Mouse (Mus musculus) frontal cortex, adult (tissue): ENCODE measurements around the gene Bloc1s5.

ENCODE experiments used
- ATAC-seq: cut with Nextera tagmentation; 2 replicates; pipeline ENCODE4 v1.9.2; 2017; ENCODE audit warnings: mild to moderate bottlenecking, moderate library complexity, mixed read lengths; ENCODE audit not compliant: low TSS enrichment

Gene Bloc1s5

DNA sequence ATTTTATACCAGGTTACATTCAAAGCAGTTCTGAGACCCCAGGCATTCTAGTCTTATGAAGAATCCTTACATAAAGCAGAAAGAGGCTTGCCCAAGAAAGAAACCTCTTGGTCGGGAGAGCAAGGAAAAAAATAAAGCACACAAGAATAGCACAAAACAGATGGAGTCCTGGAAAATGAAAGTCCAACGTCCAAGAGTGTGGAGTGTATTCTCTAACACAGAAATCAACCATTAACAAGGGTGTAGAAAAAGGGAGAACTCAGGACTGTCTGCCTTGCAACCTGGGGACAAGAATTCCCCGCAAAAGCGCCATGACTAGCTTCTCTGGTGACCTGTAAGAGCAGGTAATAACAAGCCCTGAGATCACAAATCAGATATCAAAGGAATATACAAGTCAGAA is 69.7 kb downstream of the Bloc1s5 start:
- peak; percentile 85 for ATAC-seq

DNA sequence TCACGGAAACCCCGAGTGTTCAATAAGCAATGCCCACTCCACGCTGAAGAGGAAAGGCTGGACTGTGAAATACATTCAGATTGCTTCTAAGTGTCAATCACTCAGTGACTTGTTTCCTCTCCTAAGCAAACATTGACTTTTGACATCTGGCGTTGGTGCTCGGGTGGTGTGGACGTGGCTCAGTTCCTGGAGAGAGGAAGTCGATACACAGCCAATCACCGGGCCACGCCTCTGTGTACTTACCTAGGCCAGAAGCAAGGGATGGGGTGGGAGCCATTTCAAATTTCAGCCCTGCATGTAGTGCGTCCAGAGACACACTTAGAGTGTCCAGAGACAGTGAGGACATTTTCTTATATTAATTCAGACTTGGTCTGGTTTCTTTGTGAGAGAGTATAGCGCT is 80.3 kb downstream of the Bloc1s5 start:
- no peak for ATAC-seq

DNA sequence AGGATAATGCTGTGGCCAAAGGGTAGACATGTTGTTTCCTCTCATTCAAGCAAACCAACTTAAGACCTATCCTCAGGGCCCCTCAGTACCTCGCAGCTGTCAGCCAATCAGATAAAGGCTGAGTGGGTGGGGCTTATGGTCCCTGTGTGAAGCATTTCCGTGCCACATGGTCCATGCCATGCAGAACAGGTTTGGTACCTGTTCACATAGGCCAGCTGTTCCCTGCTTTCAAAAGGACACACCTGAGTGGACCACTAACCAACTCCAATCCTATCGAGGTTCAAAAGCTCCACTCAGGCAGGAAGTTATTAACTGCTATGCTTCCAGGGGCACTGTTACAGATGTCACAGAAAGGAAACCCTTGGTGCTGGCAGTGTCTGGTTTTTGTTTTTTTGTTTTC is 80.7 kb downstream of the Bloc1s5 start:
- no peak for ATAC-seq

DNA sequence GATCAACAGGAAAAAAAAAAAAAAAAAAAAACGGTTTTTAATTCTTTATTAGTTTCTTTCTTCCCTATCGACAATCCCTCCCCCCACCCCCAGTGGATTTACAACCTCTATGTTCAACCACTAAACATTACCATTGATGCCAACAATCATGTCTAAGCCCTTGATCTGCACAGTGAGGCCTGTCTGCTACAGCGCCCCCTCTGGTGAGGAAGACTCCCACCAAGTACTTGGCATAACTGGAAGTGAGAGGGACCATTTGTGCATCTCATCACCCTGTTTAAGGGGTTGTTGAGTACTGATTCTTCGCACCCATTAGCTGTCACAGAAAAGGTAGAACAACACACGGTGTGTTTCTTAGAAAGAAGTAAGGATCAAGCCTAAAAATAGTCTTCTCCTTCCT is 86.2 kb downstream of the Bloc1s5 start:
- ATAC-seq: no peak

DNA sequence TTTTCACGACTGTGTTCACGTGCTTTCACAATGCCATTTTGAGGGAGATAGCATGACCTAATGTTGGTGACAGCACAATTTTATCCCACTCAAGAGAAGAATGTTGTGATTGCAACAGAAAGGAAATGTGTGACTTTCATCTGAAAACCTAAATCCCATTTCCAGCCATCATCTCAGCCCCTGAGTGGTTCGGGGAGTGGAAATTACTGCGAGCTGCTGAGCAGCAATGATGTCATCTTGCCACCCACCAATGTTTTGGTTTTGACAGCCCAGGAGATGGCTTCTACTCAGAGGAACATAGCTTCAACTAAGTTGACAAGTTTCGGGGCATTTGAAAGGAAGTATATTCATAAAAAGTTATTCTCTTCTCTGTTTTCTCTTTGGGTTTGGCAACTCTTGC is 87.2 kb downstream of the Bloc1s5 start:
- no peak for ATAC-seq

DNA sequence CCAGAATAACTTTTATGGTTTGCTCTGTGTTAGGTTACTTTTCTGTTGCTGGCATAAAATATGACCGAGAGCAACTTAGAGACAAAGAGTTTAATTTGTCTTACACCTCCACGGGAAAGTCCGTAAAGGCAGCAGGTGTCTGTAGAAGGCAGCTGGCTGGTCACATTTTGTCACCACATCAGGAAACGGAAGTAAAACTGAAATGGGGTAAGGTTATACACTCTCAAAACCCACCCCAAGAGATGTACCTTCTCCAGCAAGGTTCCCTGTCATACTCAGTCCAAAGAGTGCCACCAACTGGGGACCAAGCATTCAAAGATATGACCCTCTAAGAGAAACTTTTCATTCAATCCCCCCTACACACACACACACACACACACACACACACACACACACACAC is 88.2 kb downstream of the Bloc1s5 start:
- ATAC-seq: no peak

DNA sequence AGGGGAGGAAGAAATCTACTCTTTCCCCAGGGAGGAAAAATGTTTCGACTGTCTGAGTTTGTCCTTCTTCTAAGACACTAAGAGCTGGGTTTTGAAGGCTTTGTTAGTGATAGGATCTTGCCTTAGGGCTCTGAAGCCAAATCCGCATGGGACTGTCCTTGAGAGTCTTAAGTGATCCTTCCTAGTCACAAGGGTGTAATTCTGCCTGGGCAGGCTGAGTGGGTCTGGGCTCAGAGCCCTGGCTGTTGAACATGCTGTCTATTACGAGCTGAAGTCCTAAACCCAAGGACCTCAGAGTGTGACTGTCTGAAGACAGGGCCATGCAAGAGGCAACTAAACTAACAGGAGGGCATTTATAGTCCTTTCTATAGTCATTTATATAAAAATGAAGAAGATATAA is 89.4 kb downstream of the Bloc1s5 start:
- ATAC-seq: no peak

DNA sequence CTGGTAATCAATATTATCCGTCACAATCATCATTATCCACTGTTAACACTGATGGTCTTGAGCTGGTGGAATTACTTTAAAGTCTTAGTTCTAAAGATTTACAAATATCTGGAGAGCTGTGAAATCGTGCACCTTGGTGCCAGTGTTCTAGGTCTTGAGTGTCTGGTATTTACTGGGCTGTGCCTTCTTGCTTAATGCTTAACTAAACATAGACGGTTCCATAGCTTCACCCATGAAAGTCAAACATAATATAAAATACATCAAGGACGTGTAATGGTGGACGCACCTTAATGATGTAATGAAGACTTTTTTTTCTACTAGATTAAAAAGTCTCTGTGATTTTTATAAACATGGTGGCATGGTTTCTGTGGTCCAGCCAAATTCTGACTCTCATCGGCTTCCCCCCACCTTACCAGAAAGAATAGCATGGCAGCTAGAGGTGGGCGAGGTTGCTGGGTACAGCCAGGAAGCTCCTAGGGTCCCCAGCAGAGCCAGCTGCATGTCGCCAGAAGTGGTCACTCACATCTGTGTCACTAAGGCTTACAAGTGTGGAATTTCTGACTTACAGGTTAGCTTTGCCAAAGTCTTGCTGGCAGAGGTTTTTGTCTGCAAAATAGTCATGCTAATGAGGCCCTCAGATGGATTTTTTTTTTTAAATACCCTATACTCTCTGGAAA is 90.0 kb downstream of the Bloc1s5 start:
- no peak for ATAC-seq

DNA sequence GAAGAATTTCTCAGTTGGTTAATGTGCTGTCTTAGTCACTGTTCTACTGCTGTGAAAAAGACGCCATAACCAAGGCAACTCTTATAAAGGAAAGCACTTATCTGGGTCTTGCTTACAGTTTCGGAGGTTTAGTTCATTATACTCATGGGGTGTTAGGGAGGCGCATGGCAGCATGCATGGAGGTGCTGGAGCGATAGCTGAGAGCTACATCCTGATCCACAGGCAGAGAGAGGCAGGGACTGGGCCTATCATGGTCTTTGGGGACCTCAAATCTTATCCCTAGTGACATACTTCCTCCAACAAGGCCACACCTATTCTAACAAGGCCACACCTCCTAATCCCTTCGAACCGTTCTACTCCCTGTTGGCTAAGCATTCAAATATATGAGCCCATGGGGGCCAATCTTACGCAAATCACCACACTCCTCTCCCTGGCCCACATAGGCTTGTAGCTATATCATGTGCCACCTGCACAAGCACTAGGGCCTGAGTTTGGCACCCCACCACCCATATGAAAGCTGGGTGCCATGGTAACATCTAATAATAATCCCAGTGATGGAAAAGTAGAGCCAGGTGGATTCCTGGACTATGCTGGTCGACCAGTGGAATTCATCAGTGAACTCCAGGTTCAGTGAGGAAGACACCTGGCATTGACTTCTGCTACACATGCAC is 91.3 kb downstream of the Bloc1s5 start:
- ATAC-seq: no peak
